Mouse (Mus musculus) cerebellum, adult 2 months (tissue): ENCODE results near the gene Gm12166.
"Not testable (repeated sequence)": the region's sequence is repeated elsewhere in the genome, so short reads cannot be mapped to it uniquely, and the experiment has no call there.

Experiments used
- CTCF ChIP-seq: fragments of 200-500 bp; IDR thresholded peaks from 2 replicates; pipeline ENCODE4 v1.5.1; 2011; ENCODE audit warnings: low read depth, mild to moderate bottlenecking, control low read depth, low read length, moderate library complexity, borderline replicate concordance; ENCODE audit not compliant: insufficient read depth
- POLR2A ChIP-seq: fragments of 200-500 bp; IDR thresholded peaks from 2 replicates; pipeline ENCODE4 v1.6.1; 2011; ENCODE audit warnings: low read length, control low read depth, borderline replicate concordance; ENCODE audit not compliant: insufficient read depth

DNA sequence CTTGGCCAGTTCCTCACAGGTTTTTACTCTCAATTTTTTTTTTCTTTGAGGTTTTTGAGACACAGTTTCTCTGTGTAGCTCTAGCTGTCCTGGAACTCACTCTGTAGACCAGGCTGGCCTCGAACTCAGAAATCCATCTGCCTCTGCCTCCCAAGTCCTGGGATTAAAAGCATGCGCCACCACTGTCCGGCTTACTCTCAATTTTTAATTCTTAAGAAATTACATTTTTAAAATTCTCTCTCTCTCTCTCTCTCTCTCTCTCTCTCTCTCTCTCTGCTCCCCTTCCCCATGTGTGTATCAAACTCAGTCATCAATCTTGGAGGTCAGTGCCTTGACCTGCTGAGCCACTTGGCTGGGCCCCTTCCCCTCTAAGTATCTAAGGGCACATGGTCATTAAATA lies 1.3 kb upstream of the Gm12166 start:
- TF ChIP-seq CTCF, POLR2A: not testable (repeated sequence)
